Mouse (Mus musculus): ENCODE results near the gene Hist1h1c. TPM values are rescaled to one million over a fixed set of nuclear protein-coding genes. Genes with fewer than 3 reads are reported as not detected.
A peak's percentile ranks its signal among the peaks of the same experiment; 100 is the strongest.

Hist1h1c gene
- polyA plus RNA-seq (2015; fragmentation: Nextera tagmentation; extraction: Ambion mirVana): 25.6 and 28.3 TPM in 2 replicates

DNA sequence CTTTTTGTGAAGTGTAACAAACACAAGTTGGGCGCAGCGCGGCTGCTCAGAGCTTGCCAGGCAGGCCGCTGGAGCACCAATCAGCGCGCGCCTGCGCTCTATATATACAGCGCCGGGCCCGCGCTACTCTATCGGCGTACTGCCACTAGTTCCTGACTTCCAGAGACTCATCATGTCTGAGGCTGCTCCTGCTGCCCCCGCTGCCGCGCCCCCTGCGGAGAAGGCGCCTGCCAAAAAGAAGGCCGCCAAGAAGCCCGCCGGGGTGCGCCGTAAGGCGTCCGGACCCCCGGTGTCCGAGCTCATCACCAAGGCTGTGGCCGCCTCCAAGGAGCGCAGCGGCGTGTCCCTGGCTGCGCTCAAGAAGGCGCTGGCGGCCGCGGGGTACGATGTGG lies at the start of gene Hist1h1c:
TSS of gene Hist1h1c (plus strand) at position 132 of the 392 bp plus-strand sequence.
- H3K9ac ChIP-seq (replicated peaks; ENCODE audit: low read length): peak within 1 kb of the TSS; percentile 82
- no peaks in the 10 kb centered on the region for H3K9me3 ChIP-seq (ENCODE audit: low read length)
- H3K4me1 ChIP-seq (ENCODE audit: insufficient read depth, low read length): peaks cover 13% of the 10 kb centered on the region
- H3K27me3 ChIP-seq (ENCODE audit: insufficient read depth, low read length): no peaks in the 10 kb centered on the region
- no peaks in the 10 kb centered on the region for H3K36me3 ChIP-seq (ENCODE audit: insufficient read depth, low read length)
- ATAC-seq (ENCODE audit: low FRiP score, low TSS enrichment): peak; percentile 95
- under 1% methylated on average over 32 of the region's 38 CpGs for WGBS
- H3K4me2 ChIP-seq (replicated peaks; ENCODE audit: low read depth, low read length): peak within 1 kb of the TSS; percentile 84
- H3K4me3 ChIP-seq (ENCODE audit: low read length): peak within 1 kb of the TSS; percentile 58
- peak within 1 kb of the TSS; percentile 99 for H3K27ac ChIP-seq (ENCODE audit: low read length)

DNA sequence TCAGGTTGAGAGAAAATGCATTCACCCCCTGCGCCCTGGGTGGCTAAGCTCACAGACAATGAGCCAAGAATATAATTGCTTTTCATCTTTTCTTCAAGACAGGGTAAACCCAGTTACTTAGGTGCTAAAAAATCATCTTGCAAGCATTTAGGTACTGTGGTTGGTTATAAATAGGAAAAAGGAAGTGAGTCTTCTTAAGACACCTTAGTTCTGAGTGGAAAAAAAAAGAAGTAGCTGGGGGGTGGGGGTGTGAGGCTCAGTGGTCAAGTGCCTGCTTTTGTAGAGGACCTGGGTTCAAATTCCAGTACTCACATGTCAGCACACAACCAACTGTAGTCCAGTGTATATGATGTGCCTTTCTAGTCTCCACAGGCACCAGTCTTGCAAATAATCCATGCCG lies 49.7 kb upstream of the Hist1h1c start:
- Histone ChIP-seq H3K4me1 (ENCODE audit: insufficient read depth, low read length) (peaks cover 18% of the 10 kb centered on the region), H3K36me3 (ENCODE audit: insufficient read depth, low read length) (no peaks in the 10 kb centered on the region), H3K4me2 (replicated peaks; ENCODE audit: low read depth, low read length) (no peak overlapping the region), H3K27ac (ENCODE audit: low read length) (no peak overlapping the region), H3K9me3 (ENCODE audit: low read length) (no peaks in the 10 kb centered on the region), H3K4me3 (ENCODE audit: low read length) (no peak overlapping the region), H3K9ac (replicated peaks; ENCODE audit: low read length) (no peak overlapping the region), H3K27me3 (ENCODE audit: insufficient read depth, low read length) (no peaks in the 10 kb centered on the region)
- ATAC-seq (ENCODE audit: low FRiP score, low TSS enrichment): no peak
- 97% methylated on average over 2 of the region's 2 CpGs for WGBS

DNA sequence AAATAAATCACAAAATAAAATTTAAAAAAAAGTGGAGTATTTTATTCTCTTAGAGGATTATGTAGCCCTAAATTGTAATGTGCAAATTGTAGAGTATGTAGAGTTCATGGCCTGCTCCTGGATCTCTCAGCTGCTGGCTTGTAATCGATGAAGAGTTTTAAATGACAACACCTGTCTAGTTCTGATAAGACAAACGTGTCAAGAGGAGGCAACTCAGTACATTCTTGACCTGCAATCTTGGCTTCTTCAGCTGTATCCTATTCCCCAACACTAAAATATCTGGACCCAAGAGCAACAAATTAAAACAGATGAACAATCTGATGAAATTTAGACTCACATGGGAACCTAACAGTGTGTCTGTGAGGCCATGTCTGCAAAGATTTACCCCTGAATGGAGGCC lies 49.1 kb upstream of the Hist1h1c start:
- ATAC-seq (ENCODE audit: low FRiP score, low TSS enrichment): no peak
- Histone ChIP-seq H3K9me3 (ENCODE audit: low read length) (no peaks in the 10 kb centered on the region), H3K27me3 (ENCODE audit: insufficient read depth, low read length) (no peaks in the 10 kb centered on the region), H3K4me2 (replicated peaks; ENCODE audit: low read depth, low read length) (no peak overlapping the region), H3K4me3 (ENCODE audit: low read length) (no peak overlapping the region), H3K9ac (replicated peaks; ENCODE audit: low read length) (no peak overlapping the region), H3K27ac (ENCODE audit: low read length) (no peak overlapping the region), H3K4me1 (ENCODE audit: insufficient read depth, low read length) (peaks cover 18% of the 10 kb centered on the region), H3K36me3 (ENCODE audit: insufficient read depth, low read length) (no peaks in the 10 kb centered on the region)
- WGBS: 77% methylated on average over 2 of the region's 2 CpGs

DNA sequence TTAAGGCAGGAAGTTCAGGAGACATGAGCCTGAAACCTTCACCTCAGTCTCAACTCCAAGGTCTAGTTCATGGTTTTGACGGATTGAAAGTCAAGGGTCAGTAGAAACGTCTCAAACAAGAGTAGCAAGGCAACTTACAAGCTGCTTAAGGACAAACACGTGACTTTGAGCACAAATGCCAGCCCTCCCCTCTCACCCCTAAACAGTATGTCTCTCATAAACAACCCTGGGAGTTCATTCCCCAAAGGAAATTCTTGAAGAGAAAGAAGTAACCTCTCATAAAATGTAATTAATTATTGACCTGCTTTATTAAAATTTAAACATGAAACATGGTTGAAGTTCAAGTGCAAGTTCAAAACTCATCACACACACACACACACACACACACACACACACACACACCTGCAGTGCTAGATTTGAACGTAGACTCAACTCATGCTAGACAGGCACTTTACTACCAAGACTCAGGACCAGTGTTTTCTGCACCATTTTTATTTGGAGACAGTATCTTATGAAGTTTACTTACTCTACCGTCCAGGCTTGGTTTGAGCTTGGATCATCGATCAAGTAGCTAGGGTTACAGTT lies 44.7 kb upstream of the Hist1h1c start:
- Histone ChIP-seq H3K4me3 (ENCODE audit: low read length) (no peak overlapping the region), H3K4me1 (ENCODE audit: insufficient read depth, low read length) (peaks cover 13% of the 10 kb centered on the region; the same call in 1 of the 2 replicates), H3K27ac (ENCODE audit: low read length) (0 out of 2 replicates have a peak overlapping the region, but pooled peaks have one; percentile 53), H3K36me3 (ENCODE audit: insufficient read depth, low read length) (no peaks in the 10 kb centered on the region), H3K4me2 (replicated peaks; ENCODE audit: low read depth, low read length) (no peak overlapping the region), H3K27me3 (ENCODE audit: insufficient read depth, low read length) (no peaks in the 10 kb centered on the region), H3K9ac (replicated peaks; ENCODE audit: low read length) (no peak overlapping the region), H3K9me3 (ENCODE audit: low read length) (no peaks in the 10 kb centered on the region)
- ATAC-seq (ENCODE audit: low FRiP score, low TSS enrichment): no peak
- WGBS: 64% methylated on average over 6 of the region's 6 CpGs

DNA sequence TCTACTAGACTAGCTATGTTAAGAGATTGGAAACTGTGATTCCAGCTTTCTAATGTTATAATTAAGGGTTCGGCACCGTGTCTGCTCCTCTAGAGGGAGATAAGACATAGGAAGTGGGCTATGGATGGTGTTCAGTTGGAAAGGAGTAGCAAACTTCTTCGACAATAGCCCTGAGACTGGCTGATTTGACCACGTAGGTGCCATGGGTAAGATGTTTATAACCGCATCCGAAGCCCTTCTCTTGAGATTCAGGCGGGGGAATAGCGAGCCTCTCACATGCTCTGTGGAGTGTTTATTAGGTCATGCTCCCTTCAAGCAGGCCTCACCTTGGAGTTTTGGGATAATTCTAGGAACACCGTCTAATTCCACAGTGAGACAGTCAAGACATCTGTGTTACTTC lies 43.7 kb upstream of the Hist1h1c start:
- H3K36me3 ChIP-seq (ENCODE audit: insufficient read depth, low read length): no peaks in the 10 kb centered on the region
- no peak overlapping the region for H3K9ac ChIP-seq (replicated peaks; ENCODE audit: low read length)
- no peak overlapping the region for H3K4me3 ChIP-seq (ENCODE audit: low read length)
- H3K27ac ChIP-seq (ENCODE audit: low read length): no peak overlapping the region
- no peaks in the 10 kb centered on the region for H3K9me3 ChIP-seq (ENCODE audit: low read length)
- no peak for ATAC-seq (ENCODE audit: low FRiP score, low TSS enrichment)
- WGBS: 94% methylated on average over 9 of the region's 9 CpGs
- H3K27me3 ChIP-seq (ENCODE audit: insufficient read depth, low read length): no peaks in the 10 kb centered on the region
- H3K4me2 ChIP-seq (replicated peaks; ENCODE audit: low read depth, low read length): no peak overlapping the region
- peaks cover 16% of the 10 kb centered on the region; the same call in 1 of the 2 replicates for H3K4me1 ChIP-seq (ENCODE audit: insufficient read depth, low read length)

DNA sequence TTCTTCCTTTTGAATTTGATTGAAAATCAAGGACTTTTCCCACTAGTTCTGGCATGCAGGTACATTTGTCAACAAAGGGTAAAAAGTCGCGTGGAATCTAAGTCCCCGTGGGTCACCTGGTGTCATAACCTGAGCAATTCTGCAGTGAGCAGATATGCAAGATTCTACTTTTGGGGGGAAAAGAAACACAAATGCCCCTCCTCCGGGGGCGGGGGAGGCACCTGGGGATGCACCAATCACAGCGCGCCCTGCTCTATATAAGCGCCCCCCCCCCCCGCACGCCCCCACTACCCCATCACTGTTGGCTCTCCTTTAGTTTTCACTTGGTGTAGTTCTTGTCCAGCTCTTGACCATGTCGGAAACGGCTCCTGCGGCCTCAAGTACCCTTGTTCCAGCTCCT lies 43.1 kb upstream of the Hist1h1c start, which contains the start of gene Hist1h1t:
TSS of gene Hist1h1t (plus strand) at position 301 of the 400 bp plus-strand sequence.
- no peak for ATAC-seq (ENCODE audit: low FRiP score, low TSS enrichment)
- Histone ChIP-seq H3K27ac (ENCODE audit: low read length) (0 out of 2 replicates have a peak within 1 kb of the TSS, but pooled peaks have one; percentile 15), H3K9ac (replicated peaks; ENCODE audit: low read length) (no peak within 1 kb of the TSS; the same call in 1 of the 2 replicates)

DNA sequence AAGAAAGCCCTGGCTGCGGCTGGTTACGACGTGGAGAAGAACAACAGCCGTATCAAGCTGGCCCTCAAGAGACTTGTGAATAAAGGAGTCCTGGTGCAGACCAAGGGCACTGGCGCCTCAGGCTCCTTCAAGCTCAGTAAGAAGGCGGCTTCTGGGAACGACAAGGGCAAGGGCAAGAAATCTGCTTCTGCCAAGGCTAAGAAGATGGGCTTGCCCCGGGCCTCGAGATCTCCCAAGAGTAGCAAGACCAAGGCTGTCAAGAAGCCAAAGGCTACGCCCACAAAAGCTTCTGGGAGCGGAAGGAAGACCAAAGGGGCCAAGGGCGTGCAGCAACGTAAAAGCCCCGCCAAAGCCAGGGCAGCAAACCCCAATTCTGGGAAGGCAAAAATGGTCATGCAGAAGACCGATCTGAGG lies 42.5 kb upstream of the Hist1h1c start:
- Histone ChIP-seq H3K4me3 (ENCODE audit: low read length) (no peak overlapping the region), H3K27ac (ENCODE audit: low read length) (0 out of 2 replicates have a peak overlapping the region, but pooled peaks have one; percentile 15), H3K9ac (replicated peaks; ENCODE audit: low read length) (no peak overlapping the region; the same call in 1 of the 2 replicates), H3K36me3 (ENCODE audit: insufficient read depth, low read length) (no peaks in the 10 kb centered on the region), H3K4me2 (replicated peaks; ENCODE audit: low read depth, low read length) (no peak overlapping the region), H3K9me3 (ENCODE audit: low read length) (no peaks in the 10 kb centered on the region), H3K27me3 (ENCODE audit: insufficient read depth, low read length) (no peaks in the 10 kb centered on the region), H3K4me1 (ENCODE audit: insufficient read depth, low read length) (peaks cover 16% of the 10 kb centered on the region; the same call in 1 of the 2 replicates)
- WGBS: 59% methylated on average over 15 of the region's 15 CpGs
- no peak for ATAC-seq (ENCODE audit: low FRiP score, low TSS enrichment)

More for the DNA sequence above, 43.1 kb upstream of the Hist1h1c start, which contains the start of gene Hist1h1t:
- Histone ChIP-seq H3K36me3 (ENCODE audit: insufficient read depth, low read length) (no peaks in the 10 kb centered on the region), H3K4me2 (replicated peaks; ENCODE audit: low read depth, low read length) (0 out of 2 replicates have a peak within 1 kb of the TSS, but pooled peaks have one; percentile 15), H3K9me3 (ENCODE audit: low read length) (no peaks in the 10 kb centered on the region), H3K27me3 (ENCODE audit: insufficient read depth, low read length) (no peaks in the 10 kb centered on the region), H3K4me1 (ENCODE audit: insufficient read depth, low read length) (peaks cover 16% of the 10 kb centered on the region; the same call in 1 of the 2 replicates), H3K4me3 (ENCODE audit: low read length) (no peak within 1 kb of the TSS)
- WGBS: 57% methylated on average over 11 of the region's 13 CpGs

DNA sequence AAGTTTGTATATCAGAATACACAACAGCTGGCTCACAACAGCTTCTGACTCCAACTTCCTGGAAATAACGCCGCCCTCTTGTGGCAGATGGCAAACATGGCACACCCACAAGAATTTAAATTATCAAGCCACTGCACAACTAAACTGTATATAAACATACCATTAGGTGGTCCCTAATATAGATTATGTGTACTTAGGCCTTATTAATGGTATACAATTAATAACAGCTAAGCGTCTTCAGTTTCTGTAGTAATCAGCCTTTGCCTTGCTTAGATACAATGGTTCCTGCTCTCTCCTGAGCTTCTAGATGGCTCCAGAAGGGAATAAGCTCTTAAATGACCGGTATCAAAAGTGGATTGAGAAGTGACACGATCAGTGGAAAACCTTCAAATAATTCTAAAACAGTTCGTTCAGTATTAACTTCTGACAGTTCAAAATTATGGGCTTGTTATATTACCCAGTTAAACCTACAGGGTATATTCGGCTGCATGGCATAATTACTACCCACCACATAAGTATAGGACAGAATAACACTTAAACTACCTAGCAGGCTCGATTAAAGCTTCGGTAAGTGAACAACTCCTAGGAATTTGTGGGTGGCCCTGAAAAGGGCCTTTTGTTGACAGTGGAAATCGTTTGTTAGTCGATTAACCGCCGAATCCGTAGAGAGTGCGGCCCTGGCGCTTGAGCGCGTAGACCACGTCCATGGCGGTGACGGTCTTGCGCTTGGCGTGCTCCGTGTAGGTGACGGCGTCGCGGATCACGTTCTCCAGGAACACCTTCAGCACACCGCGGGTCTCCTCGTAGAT lies 40.9 kb upstream of the Hist1h1c start:
- Histone ChIP-seq H3K27ac (ENCODE audit: low read length) (peak overlapping the region; percentile 98), H3K27me3 (ENCODE audit: insufficient read depth, low read length) (no peaks in the 10 kb centered on the region), H3K4me3 (ENCODE audit: low read length) (peak overlapping the region; percentile 57), H3K9ac (replicated peaks; ENCODE audit: low read length) (peak overlapping the region; percentile 76), H3K4me2 (replicated peaks; ENCODE audit: low read depth, low read length) (peak overlapping the region; percentile 71), H3K36me3 (ENCODE audit: insufficient read depth, low read length) (no peaks in the 10 kb centered on the region), H3K4me1 (ENCODE audit: insufficient read depth, low read length) (peaks cover 18% of the 10 kb centered on the region; the same call in 1 of the 2 replicates), H3K9me3 (ENCODE audit: low read length) (no peaks in the 10 kb centered on the region)
- WGBS: under 1% methylated on average over 22 of the region's 32 CpGs
- peak; percentile 13 for ATAC-seq (ENCODE audit: low FRiP score, low TSS enrichment)

DNA sequence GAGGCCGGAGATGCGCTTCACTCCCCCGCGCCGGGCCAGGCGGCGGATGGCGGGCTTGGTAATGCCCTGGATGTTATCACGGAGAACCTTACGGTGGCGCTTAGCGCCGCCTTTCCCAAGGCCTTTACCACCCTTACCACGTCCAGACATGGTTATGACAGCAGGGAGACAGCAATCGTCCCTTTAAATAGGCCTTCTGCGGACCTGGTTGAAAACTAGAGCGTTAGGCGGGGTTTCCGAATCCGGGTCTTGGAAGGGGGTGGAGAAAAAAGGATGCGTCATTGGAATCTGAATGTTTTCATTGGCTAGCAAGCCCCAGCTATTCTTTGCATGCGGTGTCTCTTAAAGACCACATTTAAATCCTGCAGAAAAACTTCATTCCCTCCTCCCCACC lies 40.3 kb upstream of the Hist1h1c start, which contains the start of gene Hist1h4c:
TSS of gene Hist1h4c (minus strand) at position 155 of the 394 bp plus-strand sequence.
- peaks cover 18% of the 10 kb centered on the region; the same call in 1 of the 2 replicates for H3K4me1 ChIP-seq (ENCODE audit: insufficient read depth, low read length)
- H3K27me3 ChIP-seq (ENCODE audit: insufficient read depth, low read length): no peaks in the 10 kb centered on the region
- peak within 1 kb of the TSS; percentile 71 for H3K4me2 ChIP-seq (replicated peaks; ENCODE audit: low read depth, low read length)

More for the DNA sequence above, 40.3 kb upstream of the Hist1h1c start, which contains the start of gene Hist1h4c:
- peak; percentile 96 for ATAC-seq (ENCODE audit: low FRiP score, low TSS enrichment)
- H3K9ac ChIP-seq (replicated peaks; ENCODE audit: low read length): peak within 1 kb of the TSS; percentile 76
- under 1% methylated on average over 21 of the region's 22 CpGs for WGBS
- H3K27ac ChIP-seq (ENCODE audit: low read length): peak within 1 kb of the TSS; percentile 98
- H3K4me3 ChIP-seq (ENCODE audit: low read length): peak within 1 kb of the TSS; percentile 57
- H3K9me3 ChIP-seq (ENCODE audit: low read length): no peaks in the 10 kb centered on the region
- no peaks in the 10 kb centered on the region for H3K36me3 ChIP-seq (ENCODE audit: insufficient read depth, low read length)
